Mouse (Mus musculus): ENCODE data around the gene 4931406P16Rik. TPM values are rescaled to one million over a fixed set of nuclear protein-coding genes. Genes with fewer than 3 reads are reported as not detected.

4931406P16Rik gene
- polyA plus RNA-seq, 1 experiment, result 31.9 TPM

DNA sequence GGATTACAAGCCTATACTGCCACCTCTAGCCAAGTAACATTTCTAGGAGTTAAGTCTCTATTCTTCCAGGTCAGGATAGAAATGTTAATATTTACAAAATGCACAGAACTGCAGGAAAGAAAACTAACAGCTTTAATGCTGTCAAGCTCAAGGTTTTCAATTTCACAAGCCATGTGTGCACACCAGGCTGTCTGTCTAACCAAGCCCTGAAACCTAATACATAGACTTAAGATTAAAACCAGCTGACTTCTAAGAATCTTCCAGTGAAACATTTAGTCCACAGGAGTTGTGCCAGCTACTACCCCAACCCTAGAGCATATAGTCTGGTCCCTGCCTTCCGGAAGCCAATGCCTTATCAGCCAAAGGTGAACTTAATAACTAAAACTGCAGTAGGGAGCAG is 54.9 kb downstream of the 4931406P16Rik start:
- Histone ChIP-seq H3K4me1 (replicated peaks; ENCODE audit: control insufficient read depth, insufficient read depth, low read length) (no peaks in the 10 kb centered on the region), H3K4me3 (ENCODE audit: control insufficient read depth, insufficient read depth, low read length) (no peak overlapping the region), H3K27ac (ENCODE audit: control insufficient read depth, insufficient read depth, low read length) (no peak overlapping the region), H3K36me3 (ENCODE audit: control insufficient read depth, insufficient read depth, low read length) (peaks cover 26% of the 10 kb centered on the region), H3K27me3 (ENCODE audit: control insufficient read depth, insufficient read depth, low read length) (no peaks in the 10 kb centered on the region)
- TF ChIP-seq CTCF (IDR thresholded peaks at IDR 0.05; ENCODE audit: borderline replicate concordance, control insufficient read depth, extremely low read depth, insufficient read depth, low read length, poor library complexity), result no peak
- TF ChIP-seq POLR2A (IDR thresholded peaks at IDR 0.05; ENCODE audit: control insufficient read depth, extremely low read depth, insufficient read depth, low read length, poor library complexity), result no peak
- WGBS, result 96% methylated on average over 1 of the region's 1 CpGs
- no peak for DNase-seq

- no peak for TF ChIP-seq CTCF (IDR thresholded peaks at IDR 0.05; ENCODE audit: borderline replicate concordance, control insufficient read depth, extremely low read depth, insufficient read depth, low read length, poor library complexity)
- TF ChIP-seq POLR2A (IDR thresholded peaks at IDR 0.05; ENCODE audit: control insufficient read depth, extremely low read depth, insufficient read depth, low read length, poor library complexity), result no peak
- Histone ChIP-seq H3K4me3 (ENCODE audit: control insufficient read depth, insufficient read depth, low read length) (no peak overlapping the region), H3K36me3 (ENCODE audit: control insufficient read depth, insufficient read depth, low read length) (peaks cover 24% of the 10 kb centered on the region), H3K4me1 (replicated peaks; ENCODE audit: control insufficient read depth, insufficient read depth, low read length) (no peaks in the 10 kb centered on the region), H3K27me3 (ENCODE audit: control insufficient read depth, insufficient read depth, low read length) (no peaks in the 10 kb centered on the region), H3K27ac (ENCODE audit: control insufficient read depth, insufficient read depth, low read length) (no peak overlapping the region)
- 95% methylated on average over 9 of the region's 9 CpGs for WGBS
- no peak for DNase-seq
Observed at GRCm38 (mm10) chr7:34257279-34257678, 56.1 kb downstream of the 4931406P16Rik start.

DNA sequence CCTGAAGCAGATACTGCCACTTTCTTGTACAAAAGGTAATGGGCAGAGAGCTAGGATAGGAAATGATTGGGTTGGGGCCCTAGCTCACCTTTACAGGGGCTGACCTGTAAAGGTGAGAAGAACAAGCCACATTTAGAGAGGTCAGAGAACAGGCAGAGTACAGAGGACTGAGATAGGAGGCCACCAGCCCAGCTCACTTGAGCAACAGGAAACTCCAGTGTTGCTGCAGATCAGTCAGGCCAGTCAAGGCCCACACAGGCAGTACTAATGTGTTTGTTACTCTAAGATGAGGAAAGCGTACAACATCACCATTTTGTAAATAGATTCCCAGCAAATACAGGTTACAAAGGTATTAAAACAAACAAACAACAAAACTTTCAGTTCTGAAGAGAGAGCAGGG is 57.4 kb downstream of the 4931406P16Rik start:
- 90% methylated on average over 1 of the region's 1 CpGs for WGBS
- Histone ChIP-seq H3K27me3 (ENCODE audit: control insufficient read depth, insufficient read depth, low read length) (no peaks in the 10 kb centered on the region), H3K4me3 (ENCODE audit: control insufficient read depth, insufficient read depth, low read length) (no peak overlapping the region), H3K27ac (ENCODE audit: control insufficient read depth, insufficient read depth, low read length) (no peak overlapping the region), H3K36me3 (ENCODE audit: control insufficient read depth, insufficient read depth, low read length) (peaks cover 20% of the 10 kb centered on the region), H3K4me1 (replicated peaks; ENCODE audit: control insufficient read depth, insufficient read depth, low read length) (no peaks in the 10 kb centered on the region)
- no peak for DNase-seq
- TF ChIP-seq POLR2A (IDR thresholded peaks at IDR 0.05; ENCODE audit: control insufficient read depth, extremely low read depth, insufficient read depth, low read length, poor library complexity) (no peak), CTCF (IDR thresholded peaks at IDR 0.05; ENCODE audit: borderline replicate concordance, control insufficient read depth, extremely low read depth, insufficient read depth, low read length, poor library complexity) (no peak)

DNA sequence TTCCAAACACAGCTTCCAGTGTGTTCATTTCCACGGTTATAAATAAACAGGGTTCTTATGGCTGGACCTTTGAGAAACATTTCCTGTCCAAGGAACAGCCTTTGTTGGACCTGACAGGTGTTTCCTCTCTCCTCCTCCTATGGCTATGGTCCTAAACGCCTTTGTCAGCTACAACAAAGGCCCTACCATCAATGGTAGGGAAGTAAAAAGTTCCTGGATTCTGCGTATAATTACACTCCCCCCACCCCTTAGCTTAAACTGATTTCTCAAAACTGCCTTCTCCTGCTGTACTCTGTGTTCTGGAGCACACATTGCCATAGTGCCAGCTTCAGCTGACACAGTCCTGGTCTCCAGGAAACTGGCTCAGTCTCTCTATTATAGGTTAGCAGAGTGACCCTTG is 58.2 kb downstream of the 4931406P16Rik start:
- no peak for DNase-seq
- Histone ChIP-seq H3K27me3 (ENCODE audit: control insufficient read depth, insufficient read depth, low read length) (no peaks in the 10 kb centered on the region), H3K27ac (ENCODE audit: control insufficient read depth, insufficient read depth, low read length) (no peak overlapping the region), H3K36me3 (ENCODE audit: control insufficient read depth, insufficient read depth, low read length) (peaks cover 20% of the 10 kb centered on the region), H3K4me1 (replicated peaks; ENCODE audit: control insufficient read depth, insufficient read depth, low read length) (no peaks in the 10 kb centered on the region), H3K4me3 (ENCODE audit: control insufficient read depth, insufficient read depth, low read length) (no peak overlapping the region)
- TF ChIP-seq POLR2A (IDR thresholded peaks at IDR 0.05; ENCODE audit: control insufficient read depth, extremely low read depth, insufficient read depth, low read length, poor library complexity) (no peak), CTCF (IDR thresholded peaks at IDR 0.05; ENCODE audit: borderline replicate concordance, control insufficient read depth, extremely low read depth, insufficient read depth, low read length, poor library complexity) (no peak)
- 52% methylated on average over 3 of the region's 3 CpGs for WGBS

- Histone ChIP-seq H3K36me3 (ENCODE audit: control insufficient read depth, insufficient read depth, low read length) (peaks cover 27% of the 10 kb centered on the region), H3K4me3 (ENCODE audit: control insufficient read depth, insufficient read depth, low read length) (no peak overlapping the region), H3K27ac (ENCODE audit: control insufficient read depth, insufficient read depth, low read length) (no peak overlapping the region), H3K4me1 (replicated peaks; ENCODE audit: control insufficient read depth, insufficient read depth, low read length) (no peaks in the 10 kb centered on the region), H3K27me3 (ENCODE audit: control insufficient read depth, insufficient read depth, low read length) (no peaks in the 10 kb centered on the region)
- DNase-seq, result peak; percentile 20
- 44% methylated on average over 2 of the region's 2 CpGs for WGBS
- no peak for TF ChIP-seq CTCF (IDR thresholded peaks at IDR 0.05; ENCODE audit: borderline replicate concordance, control insufficient read depth, extremely low read depth, insufficient read depth, low read length, poor library complexity)
Observed at GRCm38 (mm10) chr7:34252030-34252429, 61.3 kb downstream of the 4931406P16Rik start.

GRCm38 (mm10) chr7:34250738-34251137 is 62.6 kb downstream of the 4931406P16Rik start, which contains the start of gene Gm6096:
Gene Gm6096 (plus strand): TSS chr7:34251038.
- peaks cover 30% of the 10 kb centered on the region for H3K36me3 ChIP-seq (ENCODE audit: control insufficient read depth, insufficient read depth, low read length)
- 97% methylated on average over 7 of the region's 7 CpGs for WGBS
- H3K27me3 ChIP-seq (ENCODE audit: control insufficient read depth, insufficient read depth, low read length), result no peaks in the 10 kb centered on the region
- H3K4me1 ChIP-seq (replicated peaks; ENCODE audit: control insufficient read depth, insufficient read depth, low read length), result no peaks in the 10 kb centered on the region
- no peak within 1 kb of the TSS for H3K4me3 ChIP-seq (ENCODE audit: control insufficient read depth, insufficient read depth, low read length)
- TF ChIP-seq POLR2A (IDR thresholded peaks at IDR 0.05; ENCODE audit: control insufficient read depth, extremely low read depth, insufficient read depth, low read length, poor library complexity) (no peak), CTCF (IDR thresholded peaks at IDR 0.05; ENCODE audit: borderline replicate concordance, control insufficient read depth, extremely low read depth, insufficient read depth, low read length, poor library complexity) (no peak)
- DNase-seq, result no peak
- H3K27ac ChIP-seq (ENCODE audit: control insufficient read depth, insufficient read depth, low read length), result no peak within 1 kb of the TSS

DNA sequence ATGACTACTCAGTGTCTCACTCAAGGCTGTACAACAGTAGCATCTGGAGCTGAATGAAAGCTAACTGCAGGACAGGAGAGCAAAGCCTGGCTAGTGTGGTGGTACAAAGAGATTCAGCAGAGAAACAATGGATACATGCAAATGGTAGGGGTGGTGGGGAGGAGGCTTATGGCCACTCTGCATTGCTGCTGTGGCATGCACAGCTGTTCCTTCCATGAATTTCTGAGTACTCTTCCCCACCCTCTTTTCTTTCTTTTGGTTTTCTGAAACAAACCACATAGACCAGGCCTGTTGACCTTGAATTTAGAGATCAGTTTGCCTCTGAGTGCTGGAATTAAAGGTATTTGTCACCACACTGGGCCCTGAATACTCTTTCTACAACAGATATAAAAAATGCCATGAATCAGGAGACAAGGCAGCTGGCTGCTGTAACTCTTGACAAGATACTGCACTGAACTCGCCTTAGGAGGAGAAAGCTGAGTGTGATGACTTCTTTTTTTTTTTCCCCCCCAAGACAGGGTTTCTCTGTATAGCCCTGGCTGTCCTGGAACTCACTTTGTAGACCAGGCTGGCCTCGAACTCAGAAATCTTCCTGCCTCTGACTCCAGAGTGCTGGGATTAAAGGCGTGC is 66.4 kb downstream of the 4931406P16Rik start:
- WGBS, result 93% methylated on average over 3 of the region's 3 CpGs
- Histone ChIP-seq H3K36me3 (ENCODE audit: control insufficient read depth, insufficient read depth, low read length) (peaks cover 32% of the 10 kb centered on the region), H3K4me3 (ENCODE audit: control insufficient read depth, insufficient read depth, low read length) (no peak overlapping the region), H3K27me3 (ENCODE audit: control insufficient read depth, insufficient read depth, low read length) (no peaks in the 10 kb centered on the region), H3K4me1 (replicated peaks; ENCODE audit: control insufficient read depth, insufficient read depth, low read length) (no peaks in the 10 kb centered on the region), H3K27ac (ENCODE audit: control insufficient read depth, insufficient read depth, low read length) (no peak overlapping the region)
- no peak for DNase-seq
- TF ChIP-seq POLR2A (IDR thresholded peaks at IDR 0.05; ENCODE audit: control insufficient read depth, extremely low read depth, insufficient read depth, low read length, poor library complexity), result no peak
- no peak for TF ChIP-seq CTCF (IDR thresholded peaks at IDR 0.05; ENCODE audit: borderline replicate concordance, control insufficient read depth, extremely low read depth, insufficient read depth, low read length, poor library complexity)

All from thymus, adult 2 months (tissue).